15 mouse cellular contexts compared by ENCODE assay signal in the genomic region with DNA sequence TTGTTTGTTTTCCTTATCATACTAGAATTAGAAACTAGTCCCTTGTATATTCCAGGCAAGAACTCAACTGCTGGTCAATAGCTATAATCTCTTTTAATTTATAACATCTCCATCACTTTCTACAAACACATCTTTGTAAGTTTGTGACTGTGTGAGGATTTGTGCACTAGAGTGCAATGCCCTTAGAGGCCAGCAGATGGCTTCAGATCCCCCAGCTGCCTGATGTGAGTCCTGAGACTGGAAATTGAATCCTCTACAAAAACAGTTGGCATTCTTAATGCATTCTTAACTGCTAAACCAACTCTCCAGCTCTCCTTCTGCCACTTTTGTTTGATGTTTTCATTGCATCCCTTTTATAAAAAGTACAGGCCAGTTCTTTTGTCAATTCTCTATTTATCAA. TPM values are rescaled to one million over a fixed set of nuclear protein-coding genes. Genes with fewer than 3 reads are reported as not detected.
A peak's percentile ranks its signal among the peaks of the same experiment; 100 is the strongest.
DNase-seq lines count a peak whose midpoint lies in the region; ATAC-seq and TF ChIP-seq lines count a peak whose summit lies in the region.
"Had no signal": no experiment of that assay in that cellular context is flagged by ENCODE, and none has a peak within 500 bp of the region (broad histone marks: within the 10 kb centered on the region; RNA-seq: fewer than 3 reads in every experiment).

No protein-coding gene starts in this region.

- no peaks in the 10 kb centered on the region for H3K36me3 ChIP-seq in intestine, postnatal 0 days (ENCODE audit: control insufficient read depth, insufficient read depth)
- no peaks in the 10 kb centered on the region for H3K36me3 ChIP-seq in intestine, embryonic 15.5 days
- H3K36me3 ChIP-seq in small intestine, adult 2 months (ENCODE audit: control insufficient read depth, insufficient read depth, low read length): no peaks in the 10 kb centered on the region
- H3K36me3 ChIP-seq: forebrain, embryonic 15.5 days; midbrain, embryonic 15.5 days had no signal

- no peak overlapping the region for H3K4me3 ChIP-seq in intestine, postnatal 0 days (ENCODE audit: low read depth, low read length)
- no peak overlapping the region for H3K4me3 ChIP-seq in intestine, embryonic 15.5 days (replicated peaks)
- no peak overlapping the region for H3K4me3 ChIP-seq in small intestine, adult 2 months (ENCODE audit: low read depth, low read length)
- H3K4me3 ChIP-seq: forebrain, embryonic 15.5 days; midbrain, embryonic 15.5 days had no signal

- no peak for TF ChIP-seq POLR2A in small intestine, adult 2 months (IDR thresholded peaks at IDR 0.05; ENCODE audit: low read depth, low read length)

- H3K9me3 ChIP-seq in intestine, postnatal 0 days (ENCODE audit: control insufficient read depth): no peaks in the 10 kb centered on the region
- H3K9me3 ChIP-seq in intestine, embryonic 15.5 days: no peaks in the 10 kb centered on the region
- H3K9me3 ChIP-seq: midbrain, embryonic 15.5 days had no signal

- H3K27ac ChIP-seq in intestine, postnatal 0 days (ENCODE audit: low read depth, low read length): no peak overlapping the region
- no peak overlapping the region for H3K27ac ChIP-seq in intestine, embryonic 15.5 days
- no peak overlapping the region for H3K27ac ChIP-seq in small intestine, adult 2 months (ENCODE audit: insufficient read depth, low read depth, low read length)
- H3K27ac ChIP-seq: forebrain, embryonic 15.5 days; midbrain, embryonic 15.5 days had no signal

- ATAC-seq in intestine, postnatal 0 days: no peak
- ATAC-seq in intestine, embryonic 15.5 days: no peak
- ATAC-seq: forebrain, embryonic 15.5 days; inflammation-experienced regulatory T-cells, adult 6 months; midbrain, embryonic 15.5 days had no signal

- DNase-seq in retina, embryonic 14.5 days (ENCODE audit: low spot score): peak; percentile 32
- DNase-seq in retina, postnatal 1 day: no peak
- peak; percentile 14 for DNase-seq in MEL-GATA-1-ER (ENCODE audit: extremely low read depth, low read depth)
- DNase-seq in cerebellum, postnatal 25 days: no peak
- no peak for DNase-seq in embryo, embryonic 10 days (ENCODE audit: low spot score)
- DNase-seq: cerebellum, adult 9-10 months; gastrocnemius, postnatal 36 days; heart, postnatal 10 days; lung, adult 18-20 months had no signal

- H3K27me3 ChIP-seq in intestine, postnatal 0 days (replicated peaks; ENCODE audit: control insufficient read depth, insufficient read depth, low read length): no peaks in the 10 kb centered on the region
- no peaks in the 10 kb centered on the region for H3K27me3 ChIP-seq in intestine, embryonic 15.5 days (replicated peaks)
- no peaks in the 10 kb centered on the region for H3K27me3 ChIP-seq in small intestine, adult 2 months (ENCODE audit: control insufficient read depth, insufficient read depth, low read length)
- H3K27me3 ChIP-seq: forebrain, embryonic 15.5 days; midbrain, embryonic 15.5 days had no signal

- TF ChIP-seq CTCF in intestine, postnatal 0 days (IDR thresholded peaks at IDR 0.05; ENCODE audit: low read depth): peak; percentile 55
- TF ChIP-seq CTCF in small intestine, adult 2 months (IDR thresholded peaks at IDR 0.05; ENCODE audit: extremely low read depth, insufficient read length, insufficient replicate concordance, low read depth, low read length): peak; percentile 35; the same call in 1 of the 2 replicates

- H3K4me1 ChIP-seq in intestine, postnatal 0 days (replicated peaks; ENCODE audit: control insufficient read depth, insufficient read depth, low read length): no peaks in the 10 kb centered on the region; the same call in 1 of the 2 replicates
- no peaks in the 10 kb centered on the region; the same call in 1 of the 2 replicates for H3K4me1 ChIP-seq in intestine, embryonic 15.5 days (replicated peaks)
- peaks cover 4% of the 10 kb centered on the region; the same call in 1 of the 2 replicates for H3K4me1 ChIP-seq in small intestine, adult 2 months (ENCODE audit: control insufficient read depth, insufficient read depth, insufficient read length, low read length)

- no peak overlapping the region for H3K4me2 ChIP-seq in intestine, postnatal 0 days (replicated peaks; ENCODE audit: low read depth)
- H3K4me2 ChIP-seq in intestine, embryonic 15.5 days (replicated peaks): no peak overlapping the region
- H3K4me2 ChIP-seq: forebrain, embryonic 15.5 days; midbrain, embryonic 15.5 days had no signal

- no peak overlapping the region for H3K9ac ChIP-seq in intestine, postnatal 0 days (ENCODE audit: low read depth, low read length)
- no peak overlapping the region for H3K9ac ChIP-seq in intestine, embryonic 15.5 days
- H3K9ac ChIP-seq: forebrain, embryonic 15.5 days; midbrain, embryonic 15.5 days had no signal

RNA-seq across cellular contexts. Expression of a gene that starts 27.8 kb away (rescaled TPM):
- 168 and 181 TPM in 2 replicates for polyA plus RNA-seq in intestine, postnatal 0 days (2015; fragmentation: Nextera tagmentation; extraction: Ambion mirVana)
- 149 and 156 TPM in 2 replicates for polyA plus RNA-seq in intestine, embryonic 15.5 days (2015; fragmentation: Nextera tagmentation; extraction: Ambion mirVana)
- 12.1 and 25.5 TPM in 2 replicates for polyA plus RNA-seq in small intestine, adult 2 months (2012; rRNA removed)

RNA-seq across cellular contexts. Expression of a gene that starts 49.8 kb away (rescaled TPM):
- 7,315 and 7,837 TPM in 2 replicates for polyA plus RNA-seq in intestine, postnatal 0 days (2015; fragmentation: Nextera tagmentation; extraction: Ambion mirVana)
- polyA plus RNA-seq in intestine, embryonic 15.5 days (2015; fragmentation: Nextera tagmentation; extraction: Ambion mirVana): 291 and 368 TPM in 2 replicates
- 341 and 589 TPM in 2 replicates for polyA plus RNA-seq in small intestine, adult 2 months (2012; rRNA removed)
- polyA plus RNA-seq: inflammation-experienced regulatory T-cells, adult 6 months had no signal

Comparison
In these comparisons a context has a peak if more than half of its experiments do, and no peak if none do; other contexts are left out.
1. DNase-seq: peak in retina, embryonic 14.5 days (single experiment) and MEL-GATA-1-ER (single experiment); none in retina, postnatal 1 day (single experiment), cerebellum, postnatal 25 days (0 of 2) and embryo, embryonic 10 days (single experiment).
2. RNA of a gene that starts 49.8 kb away (polyA plus RNA-seq): 7,315 to 7,837 TPM in intestine, postnatal 0 days; 341 to 589 TPM in small intestine, adult 2 months and 291 to 368 TPM in intestine, embryonic 15.5 days; every median in the first group is over 10 times any median in the second.